Mouse (Mus musculus) heart, embryonic 12.5 days (tissue): ENCODE measurements around the gene Hephl1. TPM values are rescaled to one million over a fixed set of nuclear protein-coding genes. Genes with fewer than 3 reads are reported as not detected.

Experiments used
- ATAC-seq: fragments of 200-750 bp; cut with Nextera tagmentation; 2 replicates; pipeline ENCODE4 v1.8.0; 2017; ENCODE audit warnings: moderate TSS enrichment, moderate library complexity; ENCODE audit not compliant: insufficient number of reproducible peaks, low FRiP score
- H3K27ac ChIP-seq: fragments of 300-500 bp; sonication (generic); 2 replicates; pipeline ENCODE4 v1.5.1; 2016; ENCODE audit warnings: mild to moderate bottlenecking, moderate library complexity; ENCODE audit not compliant: poor library complexity, severe bottlenecking
- H3K27me3 ChIP-seq: fragments of 300-500 bp; sonication (generic); replicated peaks from 2 replicates; pipeline ENCODE4 v1.6.1; 2016; ENCODE audit warnings: mild to moderate bottlenecking, moderate library complexity
- H3K36me3 ChIP-seq: fragments of 300-500 bp; sonication (generic); 2 replicates; pipeline ENCODE4 v1.6.1; 2016; ENCODE audit warnings: mild to moderate bottlenecking, moderate library complexity
- H3K4me1 ChIP-seq: fragments of 300-500 bp; sonication (generic); replicated peaks from 2 replicates; pipeline ENCODE4 v1.6.1; 2016; ENCODE audit warnings: mild to moderate bottlenecking
- H3K4me2 ChIP-seq: fragments of 300-500 bp; sonication (generic); 2 replicates; pipeline ENCODE4 v1.6.1; 2016; ENCODE audit warnings: mild to moderate bottlenecking, moderate library complexity
- H3K4me3 ChIP-seq: fragments of 300-500 bp; sonication (generic); 2 replicates; pipeline ENCODE4 v1.5.1; 2016; ENCODE audit warnings: mild to moderate bottlenecking
- H3K9ac ChIP-seq: fragments of 300-500 bp; sonication (generic); 2 replicates; pipeline ENCODE4 v1.6.1; 2016; ENCODE audit warnings: mild to moderate bottlenecking, moderate library complexity
- H3K9me3 ChIP-seq: fragments of 300-500 bp; sonication (generic); replicated peaks from 2 replicates; pipeline ENCODE4 v1.6.1; 2016; ENCODE audit warnings: mild to moderate bottlenecking, moderate library complexity
- WGBS: fragments of 180-500 bp; shearing (Covaris S2); methylation state at CpG from one replicate; pipeline ENCODE4 v1.1.7; 2016; 5-methylcytosine and 5-hydroxymethylcytosine counted together
- polyA plus RNA-seq: library from polyadenylated mRNA; unstranded; fragments of >200 nt; fragmentation: Nextera tagmentation; extraction: Ambion mirVana; gene quantifications from 2 replicates; pipeline ENCODE4 v1.2.1, GENCODE M21; 2016

Hephl1 gene
- not detected in 2 replicates for polyA plus RNA-seq

DNA sequence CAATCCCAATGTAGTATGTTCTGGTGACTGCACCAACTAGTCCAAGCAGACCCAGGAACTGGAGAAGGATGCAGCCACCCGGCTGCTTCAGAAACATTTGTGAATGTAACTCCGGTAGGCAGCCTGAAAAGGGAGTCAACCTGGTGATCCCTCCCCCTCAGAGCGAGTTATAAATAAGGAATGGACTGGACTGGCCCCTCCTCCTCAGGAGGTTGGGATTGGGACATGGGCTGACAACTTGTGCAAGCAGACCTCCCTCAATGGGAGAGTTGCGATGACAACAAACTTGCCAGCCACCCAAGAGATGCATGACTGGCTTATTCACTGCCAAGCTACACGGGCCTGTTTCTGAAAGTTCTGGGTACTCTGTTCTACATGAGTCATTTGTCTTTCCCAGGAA, at the start of gene Hephl1:
TSS of gene Hephl1 (minus strand) at position 101 of the 400 bp plus-strand sequence.
- Histone ChIP-seq H3K4me1 (no peaks in the 10 kb centered on the region), H3K27me3 (no peaks in the 10 kb centered on the region), H3K9me3 (no peaks in the 10 kb centered on the region), H3K9ac (no peak within 1 kb of the TSS), H3K4me2 (no peak within 1 kb of the TSS), H3K27ac (no peak within 1 kb of the TSS), H3K4me3 (no peak within 1 kb of the TSS), H3K36me3 (no peaks in the 10 kb centered on the region)
- ATAC-seq, result no peak
- WGBS, result 69% methylated on average over 5 of the region's 5 CpGs

DNA sequence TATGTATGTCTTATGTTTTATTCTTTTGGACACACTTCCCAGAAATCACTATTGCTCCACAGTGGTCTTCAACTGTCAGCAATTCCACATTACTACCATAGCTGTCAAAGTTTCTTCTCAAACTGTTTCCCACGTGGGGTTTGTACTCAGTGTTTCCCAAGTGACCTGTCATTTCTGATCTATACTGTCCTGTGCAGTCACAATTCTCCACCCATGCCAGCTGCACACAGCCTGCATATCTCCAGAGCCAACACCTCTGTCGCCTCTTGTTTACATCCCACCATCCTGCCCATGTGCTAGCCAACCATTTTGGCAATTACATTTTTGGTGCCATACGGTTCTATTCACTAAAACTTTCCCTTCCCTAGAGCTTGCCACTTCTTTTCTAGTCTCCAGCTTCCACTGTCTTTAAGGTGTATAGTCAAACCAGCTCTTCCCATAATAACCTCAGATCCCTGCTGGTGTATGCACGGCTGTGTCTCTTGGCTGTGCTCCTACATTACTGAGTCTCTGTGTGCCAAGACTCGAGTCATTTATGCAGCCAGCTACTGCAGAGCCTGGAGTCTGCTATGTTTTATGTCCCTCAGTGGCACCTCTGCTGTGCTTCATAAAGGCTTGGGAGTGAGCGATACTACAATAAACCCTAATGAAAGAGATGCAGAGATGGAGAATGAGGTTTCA, 37.5 kb upstream of the Hephl1 start:
- Histone ChIP-seq H3K4me2 (no peak overlapping the region), H3K27me3 (no peaks in the 10 kb centered on the region), H3K9me3 (no peaks in the 10 kb centered on the region), H3K27ac (no peak overlapping the region), H3K4me3 (no peak overlapping the region), H3K9ac (no peak overlapping the region), H3K36me3 (no peaks in the 10 kb centered on the region), H3K4me1 (0 out of 2 replicates have a peak, but pooled peaks cover 5% of the 10 kb centered on the region)
- WGBS, result 71% methylated on average over 6 of the region's 6 CpGs
- ATAC-seq, result no peak

DNA sequence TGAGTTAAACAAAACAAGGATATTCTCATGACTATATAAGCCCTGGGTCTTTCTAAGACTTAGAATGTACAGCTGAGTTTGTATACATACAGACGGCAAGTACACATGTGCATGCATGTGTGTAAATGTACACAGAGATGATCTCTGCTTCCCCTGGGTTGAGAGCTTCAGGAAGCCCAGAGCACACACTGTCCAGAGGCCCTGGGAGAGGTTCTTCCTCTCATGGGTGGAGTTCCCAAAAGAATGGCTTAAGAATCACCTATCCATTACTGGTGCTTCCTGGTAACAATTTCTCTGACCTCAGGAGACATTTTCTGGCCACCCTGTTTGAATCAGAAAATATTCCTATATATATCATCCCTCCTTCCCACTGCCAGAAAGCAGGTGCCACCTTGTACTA, 28.6 kb upstream of the Hephl1 start:
- Histone ChIP-seq H3K4me2 (no peak overlapping the region), H3K36me3 (no peaks in the 10 kb centered on the region), H3K27ac (no peak overlapping the region), H3K4me3 (no peak overlapping the region), H3K27me3 (no peaks in the 10 kb centered on the region), H3K4me1 (no peaks in the 10 kb centered on the region), H3K9ac (no peak overlapping the region), H3K9me3 (no peaks in the 10 kb centered on the region)
- WGBS, result 78% methylated on average over 1 of the region's 1 CpGs
- no peak for ATAC-seq

DNA sequence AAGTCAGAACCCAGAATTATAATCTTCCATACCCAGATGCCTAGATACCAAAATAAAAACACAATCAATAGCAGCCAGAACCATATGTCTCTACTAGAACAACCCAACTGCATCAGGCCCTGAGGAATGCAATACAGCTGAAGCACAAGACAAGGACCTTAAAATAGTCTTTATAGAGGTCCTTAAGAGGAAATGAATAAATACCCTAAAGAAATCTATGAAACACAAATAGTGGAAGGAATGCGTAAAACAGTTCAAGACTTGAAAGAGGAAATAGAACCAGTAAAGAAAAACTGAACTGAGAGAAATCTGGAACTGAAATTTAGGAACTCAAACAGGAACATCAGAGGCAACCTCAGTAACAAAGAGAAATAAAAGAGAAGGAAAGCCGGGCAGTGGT, 14.0 kb upstream of the Hephl1 start:
- WGBS, result 88% methylated on average over 2 of the region's 2 CpGs
- Histone ChIP-seq H3K36me3 (no peaks in the 10 kb centered on the region), H3K27me3 (no peaks in the 10 kb centered on the region), H3K4me2 (no peak overlapping the region), H3K4me3 (no peak overlapping the region), H3K27ac (no peak overlapping the region), H3K4me1 (no peaks in the 10 kb centered on the region), H3K9ac (no peak overlapping the region), H3K9me3 (no peaks in the 10 kb centered on the region)
- ATAC-seq, result no peak

DNA sequence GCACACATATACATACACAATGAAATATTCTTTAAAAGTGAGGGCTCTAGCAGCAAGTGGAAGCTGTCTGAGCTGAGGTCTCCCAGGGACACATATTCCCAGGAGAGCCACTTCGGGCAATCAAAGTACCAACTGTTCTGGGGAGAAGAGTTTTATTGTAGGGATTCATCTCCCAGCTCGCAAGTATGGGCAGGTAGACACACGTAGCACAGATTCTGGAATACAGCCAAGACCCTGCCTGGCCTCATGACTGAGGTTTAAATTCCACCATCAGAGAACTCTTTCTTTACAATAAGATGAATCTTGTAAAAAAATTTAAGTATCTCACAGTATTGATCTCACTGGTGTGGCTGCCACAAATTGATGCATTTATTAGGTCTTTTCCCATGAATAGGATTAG, 10.5 kb upstream of the Hephl1 start:
- H3K27ac ChIP-seq, result no peak overlapping the region
- H3K9ac ChIP-seq, result no peak overlapping the region
- no peaks in the 10 kb centered on the region for H3K9me3 ChIP-seq
- no peaks in the 10 kb centered on the region for H3K4me1 ChIP-seq
- 71% methylated on average over 3 of the region's 3 CpGs for WGBS
- no peaks in the 10 kb centered on the region for H3K27me3 ChIP-seq
- H3K36me3 ChIP-seq, result no peaks in the 10 kb centered on the region
- ATAC-seq, result no peak
- no peak overlapping the region for H3K4me3 ChIP-seq
- H3K4me2 ChIP-seq, result no peak overlapping the region

DNA sequence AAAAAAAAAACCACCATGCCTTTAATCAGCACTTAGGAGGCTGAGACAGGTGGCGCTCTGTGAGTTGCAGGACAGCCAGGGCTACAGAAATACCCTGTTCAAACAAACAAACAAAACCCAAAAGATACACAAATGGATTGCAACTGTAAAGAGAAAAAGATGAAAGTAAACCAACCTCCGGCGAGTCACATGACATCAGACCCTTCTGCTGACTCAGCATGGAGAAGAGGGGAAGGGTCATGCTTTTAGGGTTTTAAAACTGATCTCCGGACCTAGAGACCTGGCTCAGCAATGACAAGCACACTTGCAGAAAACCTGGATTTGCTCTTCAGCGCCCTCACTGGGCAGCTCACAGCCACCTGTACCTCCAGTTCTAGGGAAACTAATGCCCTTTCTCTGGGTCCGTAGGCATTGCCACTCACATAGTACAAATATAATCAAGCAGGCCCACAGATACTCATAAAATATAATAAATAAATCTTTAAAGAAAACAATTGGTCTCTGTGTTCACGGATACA, 9.0 kb upstream of the Hephl1 start:
- Histone ChIP-seq H3K4me2 (no peak overlapping the region), H3K4me1 (no peaks in the 10 kb centered on the region), H3K27me3 (no peaks in the 10 kb centered on the region), H3K4me3 (no peak overlapping the region), H3K36me3 (no peaks in the 10 kb centered on the region), H3K9me3 (no peaks in the 10 kb centered on the region), H3K27ac (no peak overlapping the region), H3K9ac (no peak overlapping the region)
- 47% methylated on average over 7 of the region's 7 CpGs for WGBS
- ATAC-seq, result no peak

DNA sequence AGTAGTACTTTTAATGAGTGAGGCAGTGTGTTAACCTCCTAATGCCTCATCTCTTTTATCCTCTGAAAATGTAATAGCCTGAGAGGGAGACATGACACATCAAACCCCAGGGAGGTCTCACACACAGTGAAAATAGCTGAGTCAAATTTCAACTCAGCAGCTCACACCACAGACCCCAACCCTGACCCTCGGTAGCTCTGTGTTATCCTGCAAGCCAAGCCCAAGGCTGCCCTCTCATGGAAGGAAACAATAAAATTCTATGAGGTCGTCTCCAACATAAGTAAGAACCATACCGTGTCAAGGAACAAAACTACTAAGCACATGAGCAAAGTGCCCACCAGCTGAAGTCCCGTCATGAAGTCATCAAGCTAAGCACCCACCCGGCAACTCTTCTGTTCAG, 8.3 kb upstream of the Hephl1 start:
- H3K4me1 ChIP-seq, result no peaks in the 10 kb centered on the region
- no peak overlapping the region for H3K27ac ChIP-seq
- H3K4me2 ChIP-seq, result no peak overlapping the region
- H3K36me3 ChIP-seq, result no peaks in the 10 kb centered on the region
- H3K9ac ChIP-seq, result no peak overlapping the region
- 43% methylated on average over 5 of the region's 5 CpGs for WGBS
- H3K27me3 ChIP-seq, result no peaks in the 10 kb centered on the region
- no peak overlapping the region for H3K4me3 ChIP-seq
- no peaks in the 10 kb centered on the region for H3K9me3 ChIP-seq
- no peak for ATAC-seq

DNA sequence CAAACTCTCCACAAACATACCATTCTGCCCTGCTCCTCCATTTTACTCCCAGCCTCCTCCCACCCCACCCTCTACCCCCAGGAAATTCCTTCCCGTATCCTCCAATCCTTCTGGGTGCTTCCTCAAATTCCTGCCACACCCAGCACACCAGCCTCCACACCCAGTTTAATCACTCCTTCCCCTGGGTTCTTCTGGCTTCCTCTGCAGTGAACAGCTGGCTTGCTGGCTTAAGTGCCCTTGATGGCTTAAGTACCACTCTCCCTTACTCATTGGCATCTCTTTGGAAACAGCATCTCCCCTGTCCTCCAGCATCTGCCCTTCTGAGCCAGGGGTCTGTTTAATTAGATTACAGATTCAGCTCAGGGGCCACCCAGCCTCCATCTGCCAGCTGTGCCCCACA, 7.6 kb upstream of the Hephl1 start:
- H3K9me3 ChIP-seq, result no peaks in the 10 kb centered on the region
- no peaks in the 10 kb centered on the region for H3K36me3 ChIP-seq
- ATAC-seq, result no peak
- no peak overlapping the region for H3K4me3 ChIP-seq
- H3K9ac ChIP-seq, result no peak overlapping the region
- H3K27me3 ChIP-seq, result no peaks in the 10 kb centered on the region
- H3K4me2 ChIP-seq, result no peak overlapping the region
- WGBS, result 48% methylated on average over 1 of the region's 1 CpGs
- H3K27ac ChIP-seq, result no peak overlapping the region
- H3K4me1 ChIP-seq, result no peaks in the 10 kb centered on the region

DNA sequence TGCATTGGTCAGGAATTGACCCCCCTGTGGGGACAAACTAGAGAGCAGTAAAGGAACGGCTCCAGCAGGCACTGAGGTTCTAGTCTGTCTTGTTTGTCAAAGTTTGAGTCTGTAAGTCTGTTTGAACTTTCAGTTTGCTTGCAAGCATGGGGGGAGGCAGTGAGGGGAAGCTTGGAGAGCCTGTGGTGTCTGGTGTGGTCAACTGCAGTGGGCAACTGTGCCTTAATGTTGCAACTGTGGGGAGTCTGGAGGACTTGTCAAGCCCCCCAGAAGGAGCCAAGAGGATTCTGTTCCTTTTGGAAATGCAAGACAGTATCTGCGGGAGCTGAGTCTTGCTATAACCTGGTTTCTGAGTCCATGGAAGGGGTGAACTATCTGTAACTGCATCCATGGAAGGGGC, 4.3 kb upstream of the Hephl1 start:
- Histone ChIP-seq H3K4me1 (no peaks in the 10 kb centered on the region), H3K4me2 (no peak overlapping the region), H3K27me3 (no peaks in the 10 kb centered on the region), H3K27ac (no peak overlapping the region), H3K4me3 (no peak overlapping the region), H3K9ac (no peak overlapping the region), H3K36me3 (no peaks in the 10 kb centered on the region), H3K9me3 (no peaks in the 10 kb centered on the region)
- ATAC-seq, result no peak
- WGBS, result 83% methylated on average over 2 of the region's 2 CpGs

DNA sequence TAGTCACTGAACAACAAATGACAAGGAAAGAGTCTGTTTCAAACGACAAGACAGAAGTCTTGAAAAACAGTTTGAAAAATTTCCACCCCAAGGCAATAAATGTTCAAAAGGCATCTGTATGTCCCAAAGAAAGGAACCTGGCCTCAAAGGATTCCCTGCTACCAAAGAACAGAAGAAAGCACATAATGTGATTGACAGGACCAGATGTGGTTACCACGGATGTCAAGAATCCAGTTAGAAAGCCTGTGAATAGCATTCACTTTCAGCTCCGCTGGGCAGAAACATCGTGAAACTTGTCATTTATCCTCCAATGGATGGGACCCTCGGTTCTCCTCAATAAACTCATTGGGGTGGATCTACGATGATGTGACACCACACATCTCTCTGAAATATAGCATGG, 2.2 kb upstream of the Hephl1 start:
- no peaks in the 10 kb centered on the region for H3K4me1 ChIP-seq

DNA sequence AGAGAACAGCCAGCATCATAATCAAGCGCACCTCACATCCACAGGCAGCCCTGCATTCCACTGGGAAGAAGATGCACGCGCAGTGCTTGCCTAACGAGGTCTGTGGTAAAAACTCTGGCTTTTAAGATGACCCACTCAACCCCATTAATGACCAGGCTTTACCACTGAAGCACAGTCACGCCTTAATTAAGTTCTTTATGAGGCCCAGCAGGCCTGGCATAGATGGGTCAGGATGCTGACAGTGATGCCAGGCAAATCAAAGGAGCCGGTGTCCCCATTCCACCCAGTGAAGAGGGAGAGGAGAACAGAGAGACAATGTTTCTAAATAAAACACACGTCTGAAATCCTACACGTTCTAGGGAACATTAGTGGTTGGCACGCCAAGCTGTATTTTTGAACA, 3.8 kb downstream of the Hephl1 start:
- H3K27ac ChIP-seq, result no peak overlapping the region
- H3K9ac ChIP-seq, result no peak overlapping the region
- no peak for ATAC-seq
- H3K36me3 ChIP-seq, result no peaks in the 10 kb centered on the region
- WGBS, result 73% methylated on average over 9 of the region's 9 CpGs
- H3K27me3 ChIP-seq, result no peaks in the 10 kb centered on the region
- peaks cover 14% of the 10 kb centered on the region for H3K4me1 ChIP-seq
- H3K4me2 ChIP-seq, result no peak overlapping the region
- H3K4me3 ChIP-seq, result no peak overlapping the region
- H3K9me3 ChIP-seq, result no peaks in the 10 kb centered on the region

More for the DNA sequence above, 2.2 kb upstream of the Hephl1 start:
- ATAC-seq, result no peak
- H3K27me3 ChIP-seq, result no peaks in the 10 kb centered on the region
- WGBS, result 71% methylated on average over 6 of the region's 6 CpGs
- H3K36me3 ChIP-seq, result no peaks in the 10 kb centered on the region
- no peak overlapping the region for H3K9ac ChIP-seq
- no peak overlapping the region for H3K4me3 ChIP-seq
- no peak overlapping the region for H3K27ac ChIP-seq
- H3K4me2 ChIP-seq, result no peak overlapping the region
- no peaks in the 10 kb centered on the region for H3K9me3 ChIP-seq

DNA sequence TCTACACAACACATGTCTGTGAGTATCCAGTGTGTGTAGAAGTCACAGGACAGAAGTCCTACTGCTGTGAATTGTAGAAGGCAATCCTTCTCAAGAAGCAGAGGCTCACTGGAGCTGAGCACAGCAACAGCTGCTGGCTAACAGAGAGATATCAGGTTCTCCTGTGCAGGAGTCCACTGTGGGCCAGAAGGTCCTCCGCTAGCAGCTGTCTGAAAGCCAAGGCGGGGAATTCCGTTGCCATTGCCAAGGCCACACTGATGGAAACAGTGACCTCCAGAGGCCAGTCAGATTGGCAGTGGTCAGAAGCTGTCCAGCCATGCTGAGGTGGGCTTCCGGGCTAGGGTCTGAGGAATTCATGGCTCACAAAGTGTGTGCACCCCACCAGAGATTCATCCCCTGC, 6.8 kb downstream of the Hephl1 start:
- Histone ChIP-seq H3K9me3 (no peaks in the 10 kb centered on the region), H3K27me3 (no peaks in the 10 kb centered on the region), H3K4me2 (no peak overlapping the region), H3K36me3 (no peaks in the 10 kb centered on the region), H3K27ac (no peak overlapping the region), H3K9ac (no peak overlapping the region), H3K4me3 (no peak overlapping the region), H3K4me1 (peaks cover 14% of the 10 kb centered on the region)
- WGBS, result 45% methylated on average over 4 of the region's 4 CpGs
- ATAC-seq, result no peak
